Mouse (Mus musculus) midbrain, embryonic 14.5 days (tissue): Measurements from ENCODE around the gene Cmtm3. TPM values are rescaled to one million over a fixed set of nuclear protein-coding genes. Genes with fewer than 3 reads are reported as not detected.

ENCODE experiments used
- ATAC-seq: fragments of 200-750 bp; cut with Nextera tagmentation; 2 replicates; pipeline ENCODE4 v1.8.0; 2017; ENCODE audit warnings: moderate number of reproducible peaks, moderate library complexity; ENCODE audit not compliant: low FRiP score, low TSS enrichment
- DNase-seq: peaks from one replicate; pipeline ENCODE4 v3.0.0-alpha.2; 2015
- H3K27ac ChIP-seq: fragments of 300-500 bp; sonication (generic); replicated peaks from 2 replicates; pipeline ENCODE4 v1.5.1; 2014; ENCODE audit warnings: mild to moderate bottlenecking, low read depth, low read length, moderate library complexity
- H3K27me3 ChIP-seq: fragments of 300-500 bp; sonication (generic); 2 replicates; pipeline ENCODE4 v1.6.1; 2014; ENCODE audit warnings: low read length, control low read depth, mixed read lengths; ENCODE audit not compliant: control insufficient read depth, insufficient read depth
- H3K36me3 ChIP-seq: fragments of 300-500 bp; sonication (generic); 2 replicates; pipeline ENCODE4 v1.6.1; 2014; ENCODE audit warnings: low read length, control low read depth; ENCODE audit not compliant: control insufficient read depth, insufficient read depth
- H3K4me1 ChIP-seq: fragments of 300-500 bp; sonication (generic); 2 replicates; pipeline ENCODE4 v1.6.1; 2014; ENCODE audit warnings: mild to moderate bottlenecking, antibody characterized with exemption, low read length, control low read depth; ENCODE audit not compliant: control insufficient read depth, insufficient read depth
- H3K4me2 ChIP-seq: fragments of 300-500 bp; sonication (generic); 2 replicates; pipeline ENCODE4 v1.6.1; 2014; ENCODE audit warnings: mild to moderate bottlenecking, low read length, moderate library complexity
- H3K4me3 ChIP-seq: fragments of 300-500 bp; sonication (generic); replicated peaks from 2 replicates; pipeline ENCODE4 v1.5.1; 2014; ENCODE audit warnings: low read depth, low read length
- H3K9ac ChIP-seq: fragments of 300-500 bp; sonication (generic); replicated peaks from 2 replicates; pipeline ENCODE4 v1.6.1; 2014; ENCODE audit warnings: mild to moderate bottlenecking, low read length, moderate library complexity
- H3K9me3 ChIP-seq: fragments of 300-500 bp; sonication (generic); 2 replicates; pipeline ENCODE4 v1.6.1; 2016; ENCODE audit warnings: low read length, control low read depth, mixed read lengths; ENCODE audit not compliant: control insufficient read depth
- WGBS: fragments of 180-500 bp; shearing (Covaris S2); extraction: QIAGEN DNeasy Blood & Tissue Kit; methylation state at CpG from one replicate; pipeline ENCODE4 v1.1.7; 2014; 5-methylcytosine and 5-hydroxymethylcytosine counted together
- polyA plus RNA-seq: library from polyadenylated mRNA; unstranded; fragments of >200 nt; fragmentation: Nextera tagmentation; extraction: Ambion mirVana; gene quantifications from 2 replicates; pipeline ENCODE4 v1.2.1, GENCODE M21; 2014

Gene Cmtm3
- polyA plus RNA-seq, 1 experiment from 2014 or later: 36.9 TPM

GRCm38 (mm10) chr8:104371121-104371520 lies 31.9 kb downstream of the Cmtm3 start:
- Histone ChIP-seq H3K4me1 (peaks cover 16% of the 10 kb centered on the region), H3K4me3 (no peak overlapping the region), H3K27ac (no peak overlapping the region), H3K4me2 (no peak overlapping the region), H3K27me3 (no peaks in the 10 kb centered on the region), H3K9me3 (no peaks in the 10 kb centered on the region), H3K9ac (no peak overlapping the region), H3K36me3 (no peaks in the 10 kb centered on the region)
- 92% methylated on average over 6 of the region's 6 CpGs for WGBS
- ATAC-seq: no peak
- DNase-seq: no peak

GRCm38 (mm10) chr8:104373779-104374178 lies 34.6 kb downstream of the Cmtm3 start:
- DNase-seq (no peak), ATAC-seq (no peak)
- Histone ChIP-seq H3K9ac (no peak overlapping the region), H3K27me3 (no peaks in the 10 kb centered on the region), H3K27ac (0 out of 2 replicates have a peak overlapping the region, but pooled peaks have one; percentile 45), H3K4me3 (no peak overlapping the region), H3K4me1 (peaks cover 20% of the 10 kb centered on the region), H3K4me2 (no peak overlapping the region), H3K36me3 (no peaks in the 10 kb centered on the region), H3K9me3 (no peaks in the 10 kb centered on the region)
- 84% methylated on average over 11 of the region's 11 CpGs for WGBS

- Histone ChIP-seq H3K27me3 (no peaks in the 10 kb centered on the region), H3K9me3 (no peaks in the 10 kb centered on the region), H3K4me2 (no peak overlapping the region), H3K4me1 (peaks cover 20% of the 10 kb centered on the region), H3K27ac (0 out of 2 replicates have a peak overlapping the region, but pooled peaks have one; percentile 45), H3K4me3 (no peak overlapping the region), H3K36me3 (no peaks in the 10 kb centered on the region), H3K9ac (no peak overlapping the region)
- DNase-seq (no peak), ATAC-seq (no peak)
- WGBS: 51% methylated on average over 11 of the region's 11 CpGs
Measured at GRCm38 (mm10) chr8:104374269-104374668, 35.1 kb downstream of the Cmtm3 start.

- H3K4me1 ChIP-seq: peaks cover 18% of the 10 kb centered on the region
- WGBS: 50% methylated on average over 14 of the region's 14 CpGs
- no peaks in the 10 kb centered on the region for H3K9me3 ChIP-seq
- H3K4me2 ChIP-seq: no peak overlapping the region
- H3K9ac ChIP-seq: no peak overlapping the region
- no peak overlapping the region for H3K4me3 ChIP-seq
- no peaks in the 10 kb centered on the region for H3K36me3 ChIP-seq
- 0 out of 2 replicates have a peak overlapping the region, but pooled peaks have one; percentile 13 for H3K27ac ChIP-seq
- ATAC-seq (no peak), DNase-seq (peak; percentile 25)
- no peaks in the 10 kb centered on the region for H3K27me3 ChIP-seq
Measured at GRCm38 (mm10) chr8:104374864-104375846, 35.9 kb downstream of the Cmtm3 start.

GRCm38 (mm10) chr8:104375959-104376358 lies 36.7 kb downstream of the Cmtm3 start:
- 50% methylated on average over 5 of the region's 5 CpGs for WGBS
- H3K27ac ChIP-seq: 0 out of 2 replicates have a peak overlapping the region, but pooled peaks have one; percentile 13
- no peaks in the 10 kb centered on the region for H3K27me3 ChIP-seq
- no peak overlapping the region for H3K4me3 ChIP-seq
- H3K36me3 ChIP-seq: no peaks in the 10 kb centered on the region
- no peak overlapping the region for H3K4me2 ChIP-seq
- ATAC-seq: no peak
- DNase-seq: no peak
- peaks cover 18% of the 10 kb centered on the region for H3K4me1 ChIP-seq
- no peaks in the 10 kb centered on the region for H3K9me3 ChIP-seq
- H3K9ac ChIP-seq: no peak overlapping the region

GRCm38 (mm10) chr8:104376669-104377068 lies 37.5 kb downstream of the Cmtm3 start:
- H3K4me3 ChIP-seq: no peak overlapping the region
- no peak overlapping the region for H3K9ac ChIP-seq
- H3K4me1 ChIP-seq: peaks cover 18% of the 10 kb centered on the region
- 0 out of 2 replicates have a peak overlapping the region, but pooled peaks have one; percentile 37 for H3K27ac ChIP-seq
- no peaks in the 10 kb centered on the region for H3K36me3 ChIP-seq
- WGBS: 48% methylated on average over 11 of the region's 11 CpGs
- no peak overlapping the region for H3K4me2 ChIP-seq
- ATAC-seq (no peak), DNase-seq (no peak)
- no peaks in the 10 kb centered on the region for H3K27me3 ChIP-seq
- H3K9me3 ChIP-seq: no peaks in the 10 kb centered on the region

- H3K27me3 ChIP-seq: no peaks in the 10 kb centered on the region
- no peaks in the 10 kb centered on the region for H3K9me3 ChIP-seq
- 54% methylated on average over 10 of the region's 10 CpGs for WGBS
- DNase-seq: no peak
- H3K4me2 ChIP-seq: no peak overlapping the region
- no peak overlapping the region for H3K9ac ChIP-seq
- H3K36me3 ChIP-seq: no peaks in the 10 kb centered on the region
- peaks cover 22% of the 10 kb centered on the region for H3K4me1 ChIP-seq
- no peak for ATAC-seq
- no peak overlapping the region for H3K4me3 ChIP-seq
- H3K27ac ChIP-seq: no peak overlapping the region
Measured at GRCm38 (mm10) chr8:104379301-104379836, 40.2 kb downstream of the Cmtm3 start.

GRCm38 (mm10) chr8:104380269-104380668 lies 41.1 kb downstream of the Cmtm3 start:
- Histone ChIP-seq H3K4me2 (no peak overlapping the region), H3K9me3 (no peaks in the 10 kb centered on the region), H3K4me3 (no peak overlapping the region), H3K27me3 (no peaks in the 10 kb centered on the region), H3K36me3 (no peaks in the 10 kb centered on the region), H3K4me1 (peaks cover 17% of the 10 kb centered on the region), H3K9ac (no peak overlapping the region), H3K27ac (no peak overlapping the region)
- DNase-seq: no peak
- ATAC-seq: no peak
- WGBS: 92% methylated on average over 7 of the region's 7 CpGs
